Mouse (Mus musculus) urinary bladder, adult 2 months (tissue): Measurements from ENCODE around the gene Csk. TPM values are rescaled to one million over a fixed set of nuclear protein-coding genes. Genes with fewer than 3 reads are reported as not detected.

ENCODE experiments used
- DNase-seq: peaks from one replicate; pipeline ENCODE4 v3.0.0; 2022; ENCODE audit warnings: low spot score
- polyA plus RNA-seq: library from polyadenylated mRNA; depleted of rRNA; stranded (reverse); fragments of >200 nt; gene quantifications from 2 replicates; pipeline ENCODE4 v1.2.3, GENCODE M21; 2012

Csk gene
- polyA plus RNA-seq, 1 experiment: 54.8 TPM

GRCm38 (mm10) chr9:57638651-57639459, 14.6 kb downstream of the Csk start:
- peak; percentile 54 for DNase-seq

GRCm38 (mm10) chr9:57637741-57638322, 15.6 kb downstream of the Csk start:
- no peak for DNase-seq

- no peak for DNase-seq
Measured at GRCm38 (mm10) chr9:57637272-57637671, 16.2 kb downstream of the Csk start.

- no peak for DNase-seq
Measured at GRCm38 (mm10) chr9:57633481-57634024, 19.9 kb downstream of the Csk start.

- peak; percentile 75 for DNase-seq
Measured at GRCm38 (mm10) chr9:57629118-57629874, 24.1 kb downstream of the Csk start.

- DNase-seq: no peak
Measured at GRCm38 (mm10) chr9:57628717-57629116, 24.7 kb downstream of the Csk start.

- DNase-seq: no peak
Measured at GRCm38 (mm10) chr9:57627892-57628291, 25.5 kb downstream of the Csk start.

- no peak for DNase-seq
Measured at GRCm38 (mm10) chr9:57627191-57627590, 26.2 kb downstream of the Csk start.

GRCm38 (mm10) chr9:57625674-57626500, 27.5 kb downstream of the Csk start:
- no peak for DNase-seq

- no peak for DNase-seq
Measured at GRCm38 (mm10) chr9:57624295-57624694, 29.1 kb downstream of the Csk start.

GRCm38 (mm10) chr9:57620674-57621073, 32.8 kb downstream of the Csk start, which contains the start of gene Lman1l:
Gene Lman1l, minus strand, starts transcription at chr9:57620774.
- no peak for DNase-seq

GRCm38 (mm10) chr9:57618854-57619253, 34.6 kb downstream of the Csk start:
- no peak for DNase-seq

- no peak for DNase-seq
Measured at GRCm38 (mm10) chr9:57617556-57618169, 35.8 kb downstream of the Csk start.

- no peak for DNase-seq
Measured at GRCm38 (mm10) chr9:57614786-57615185, 38.6 kb downstream of the Csk start.

- DNase-seq: no peak
Measured at GRCm38 (mm10) chr9:57613975-57614374, 39.5 kb downstream of the Csk start.

- DNase-seq: no peak
Measured at GRCm38 (mm10) chr9:57612587-57612986, 40.8 kb downstream of the Csk start.

- no peak for DNase-seq
Measured at GRCm38 (mm10) chr9:57610359-57610826, 43.0 kb downstream of the Csk start.

GRCm38 (mm10) chr9:57609803-57610202, 43.6 kb downstream of the Csk start:
- no peak for DNase-seq

GRCm38 (mm10) chr9:57606139-57606851, 47.1 kb downstream of the Csk start, which contains the start of gene Cplx3:
Gene Cplx3, minus strand, starts transcription at chr9:57606281.
- DNase-seq: no peak

GRCm38 (mm10) chr9:57605503-57605902, 47.9 kb downstream of the Csk start:
- no peak for DNase-seq
